Mouse (Mus musculus) adrenal gland, postnatal 25 days (tissue): ENCODE data around the gene Ggct. TPM values are rescaled to one million over a fixed set of nuclear protein-coding genes. Genes with fewer than 3 reads are reported as not detected.

Experiments
- DNase-seq: peaks from one replicate; pipeline ENCODE4 v3.0.0; 2021; ENCODE audit warnings: mixed read lengths
- total RNA-seq: library from RNA; stranded (reverse); gene quantifications from 2 replicates; pipeline ENCODE4 v1.2.3, GENCODE M21; 2021

Gene Ggct
- total RNA-seq, 1 experiment from 2014 or later: 7.2 TPM

- no peak for DNase-seq
Observed at GRCm38 (mm10) chr6:54948682-54949081, 44.1 kb downstream of the Ggct start.

- DNase-seq: no peak
Observed at GRCm38 (mm10) chr6:54946241-54946953, 46.4 kb downstream of the Ggct start.

GRCm38 (mm10) chr6:54944551-54944950, 48.2 kb downstream of the Ggct start:
- DNase-seq: no peak

- no peak for DNase-seq
Observed at GRCm38 (mm10) chr6:54943753-54944152, 49.0 kb downstream of the Ggct start.

- DNase-seq: no peak
Observed at GRCm38 (mm10) chr6:54943292-54943691, 49.5 kb downstream of the Ggct start.

- no peak for DNase-seq
Observed at GRCm38 (mm10) chr6:54941149-54941548, 51.6 kb downstream of the Ggct start.

GRCm38 (mm10) chr6:54940126-54940525, 52.6 kb downstream of the Ggct start:
- no peak for DNase-seq

GRCm38 (mm10) chr6:54939631-54940030, 53.1 kb downstream of the Ggct start:
- peak; percentile 38 for DNase-seq

- DNase-seq: no peak
Observed at GRCm38 (mm10) chr6:54936496-54936895, 56.3 kb downstream of the Ggct start.

GRCm38 (mm10) chr6:54934930-54935329, 57.8 kb downstream of the Ggct start:
- no peak for DNase-seq

GRCm38 (mm10) chr6:54934313-54934712, 58.4 kb downstream of the Ggct start:
- DNase-seq: no peak

GRCm38 (mm10) chr6:54933866-54934265, 58.9 kb downstream of the Ggct start:
- DNase-seq: no peak

GRCm38 (mm10) chr6:54933216-54933615, 59.5 kb downstream of the Ggct start:
- DNase-seq: no peak

Other genes starting within 250 kb of the Ggct start
- gene Znrf2, start 176.0 kb downstream of the Ggct start, total RNA-seq: 38.4 and 46.1 TPM in 2 replicates
- gene Nod1, start 20.3 kb downstream of the Ggct start, total RNA-seq: 9.5 and 10.5 TPM in 2 replicates
- gene Gars, start 45.1 kb upstream of the Ggct start, total RNA-seq: 81.7 and 85.7 TPM in 2 replicates
- not detected in 2 replicates for gene Crhr2, start 140.1 kb upstream of the Ggct start, total RNA-seq
- 4.6 and 10.4 TPM in 2 replicates for gene Inmt, start 182.1 kb upstream of the Ggct start, total RNA-seq
- gene Mindy4, start 210.4 kb upstream of the Ggct start, total RNA-seq: 6.0 and 6.2 TPM in 2 replicates